Mouse (Mus musculus): ENCODE results near the gene Uts2r. TPM values are rescaled to one million over a fixed set of nuclear protein-coding genes. Genes with fewer than 3 reads are reported as not detected.

Gene Uts2r
- polyA plus RNA-seq, 1 experiment from 2014 or later: 0.12 TPM

- Histone ChIP-seq H3K27me3 (ENCODE audit: insufficient read depth, poor library complexity, severe bottlenecking) (no peaks in the 10 kb centered on the region), H3K9me3 (no peaks in the 10 kb centered on the region), H3K4me3 (no peak overlapping the region), H3K27ac (no peak overlapping the region), H3K4me1 (replicated peaks) (no peaks in the 10 kb centered on the region), H3K36me3 (no peaks in the 10 kb centered on the region)
- DNase-seq (ENCODE audit: low spot score): no peak
- WGBS: 67% methylated on average over 1 of the region's 1 CpGs
Observed at GRCm38 (mm10) chr11:121134600-121134999, 25.5 kb upstream of the Uts2r start.

- no peak overlapping the region for H3K27ac ChIP-seq
- no peaks in the 10 kb centered on the region for H3K9me3 ChIP-seq
- H3K4me1 ChIP-seq (replicated peaks): no peaks in the 10 kb centered on the region
- WGBS: 87% methylated on average over 5 of the region's 5 CpGs
- no peaks in the 10 kb centered on the region for H3K27me3 ChIP-seq (ENCODE audit: insufficient read depth, poor library complexity, severe bottlenecking)
- no peak for DNase-seq (ENCODE audit: low spot score)
- H3K36me3 ChIP-seq: no peaks in the 10 kb centered on the region
- no peak overlapping the region for H3K4me3 ChIP-seq
Observed at GRCm38 (mm10) chr11:121137682-121138081, 22.4 kb upstream of the Uts2r start.

GRCm38 (mm10) chr11:121138732-121139131, 21.3 kb upstream of the Uts2r start:
- Histone ChIP-seq H3K9me3 (no peaks in the 10 kb centered on the region), H3K4me1 (replicated peaks) (no peaks in the 10 kb centered on the region), H3K4me3 (no peak overlapping the region)

GRCm38 (mm10) chr11:121143325-121144015, 16.6 kb upstream of the Uts2r start:
- Histone ChIP-seq H3K27ac (no peak overlapping the region), H3K4me3 (no peak overlapping the region), H3K27me3 (ENCODE audit: insufficient read depth, poor library complexity, severe bottlenecking) (no peaks in the 10 kb centered on the region), H3K36me3 (no peaks in the 10 kb centered on the region), H3K4me1 (replicated peaks) (no peaks in the 10 kb centered on the region), H3K9me3 (no peaks in the 10 kb centered on the region)
- WGBS: 82% methylated on average over 9 of the region's 9 CpGs
- DNase-seq (ENCODE audit: low spot score): no peak

More at GRCm38 (mm10) chr11:121138732-121139131, 21.3 kb upstream of the Uts2r start:
- DNase-seq (ENCODE audit: low spot score): no peak
- H3K36me3 ChIP-seq: no peaks in the 10 kb centered on the region
- H3K27me3 ChIP-seq (ENCODE audit: insufficient read depth, poor library complexity, severe bottlenecking): no peaks in the 10 kb centered on the region
- 51% methylated on average over 6 of the region's 6 CpGs for WGBS
- no peak overlapping the region for H3K27ac ChIP-seq

- H3K9me3 ChIP-seq: no peaks in the 10 kb centered on the region
- DNase-seq (ENCODE audit: low spot score): no peak
- H3K27ac ChIP-seq: no peak within 1 kb of the TSS
- no peaks in the 10 kb centered on the region for H3K36me3 ChIP-seq
- WGBS: 90% methylated on average over 22 of the region's 22 CpGs
- no peaks in the 10 kb centered on the region for H3K4me1 ChIP-seq (replicated peaks)
- no peaks in the 10 kb centered on the region for H3K27me3 ChIP-seq (ENCODE audit: insufficient read depth, poor library complexity, severe bottlenecking)
- H3K4me3 ChIP-seq: no peak within 1 kb of the TSS
Observed at GRCm38 (mm10) chr11:121145865-121146264, 14.2 kb upstream of the Uts2r start, which contains the start of gene Tex19.1. TSS of gene Tex19.1 (plus strand) at chr11:121146143.

- no peaks in the 10 kb centered on the region for H3K9me3 ChIP-seq
- no peak overlapping the region for H3K27ac ChIP-seq
- WGBS: 76% methylated on average over 3 of the region's 3 CpGs
- H3K4me1 ChIP-seq (replicated peaks): no peaks in the 10 kb centered on the region
- no peaks in the 10 kb centered on the region; the same call in 1 of the 2 replicates for H3K27me3 ChIP-seq (ENCODE audit: insufficient read depth, poor library complexity, severe bottlenecking)
- no peak overlapping the region for H3K4me3 ChIP-seq
- DNase-seq (ENCODE audit: low spot score): no peak
- no peaks in the 10 kb centered on the region for H3K36me3 ChIP-seq
Observed at GRCm38 (mm10) chr11:121148193-121148592, 11.9 kb upstream of the Uts2r start.

GRCm38 (mm10) chr11:121154203-121154602, 5.9 kb upstream of the Uts2r start:
- peaks cover 27% of the 10 kb centered on the region for H3K4me1 ChIP-seq (replicated peaks)
- no peaks in the 10 kb centered on the region for H3K36me3 ChIP-seq
- no peak overlapping the region for H3K4me3 ChIP-seq
- no peaks in the 10 kb centered on the region for H3K9me3 ChIP-seq
- 19% methylated on average over 4 of the region's 4 CpGs for WGBS
- H3K27me3 ChIP-seq (ENCODE audit: insufficient read depth, poor library complexity, severe bottlenecking): peaks cover 41% of the 10 kb centered on the region
- H3K27ac ChIP-seq: 0 out of 2 replicates have a peak overlapping the region, but pooled peaks have one; percentile 35
- DNase-seq (ENCODE audit: low spot score): peak; percentile 27

- H3K4me1 ChIP-seq (replicated peaks): peaks cover 28% of the 10 kb centered on the region
- H3K27me3 ChIP-seq (ENCODE audit: insufficient read depth, poor library complexity, severe bottlenecking): peaks cover 46% of the 10 kb centered on the region
- WGBS: 1% methylated on average over 45 of the region's 45 CpGs
- H3K9me3 ChIP-seq: no peaks in the 10 kb centered on the region
- peak overlapping the region; percentile 53 for H3K27ac ChIP-seq
- H3K4me3 ChIP-seq: peak overlapping the region; percentile 52
- H3K36me3 ChIP-seq: no peaks in the 10 kb centered on the region
- DNase-seq (ENCODE audit: low spot score): peak; percentile 22
Observed at GRCm38 (mm10) chr11:121156411-121156891, 3.6 kb upstream of the Uts2r start.

GRCm38 (mm10) chr11:121160636-121161346, 720 bp downstream of the Uts2r start:
- no peak overlapping the region for H3K4me3 ChIP-seq
- H3K4me1 ChIP-seq (replicated peaks): peaks cover 17% of the 10 kb centered on the region
- no peaks in the 10 kb centered on the region for H3K9me3 ChIP-seq
- no peaks in the 10 kb centered on the region for H3K36me3 ChIP-seq
- H3K27me3 ChIP-seq (ENCODE audit: insufficient read depth, poor library complexity, severe bottlenecking): peaks cover 30% of the 10 kb centered on the region
- WGBS: 94% methylated on average over 26 of the region's 26 CpGs
- DNase-seq (ENCODE audit: low spot score): no peak
- no peak overlapping the region for H3K27ac ChIP-seq

- Histone ChIP-seq H3K36me3 (no peaks in the 10 kb centered on the region), H3K9me3 (no peaks in the 10 kb centered on the region), H3K4me1 (replicated peaks) (0 out of 2 replicates have a peak, but pooled peaks cover 7% of the 10 kb centered on the region), H3K27me3 (ENCODE audit: insufficient read depth, poor library complexity, severe bottlenecking) (0 out of 2 replicates have a peak, but pooled peaks cover 5% of the 10 kb centered on the region), H3K4me3 (no peak overlapping the region), H3K27ac (no peak overlapping the region)
- WGBS: 89% methylated on average over 4 of the region's 4 CpGs
- DNase-seq (ENCODE audit: low spot score): no peak
Observed at GRCm38 (mm10) chr11:121163751-121164150, 3.7 kb downstream of the Uts2r start.

GRCm38 (mm10) chr11:121173203-121173602, 13.1 kb downstream of the Uts2r start:
- no peak for DNase-seq (ENCODE audit: low spot score)
- H3K4me3 ChIP-seq: no peak overlapping the region
- no peaks in the 10 kb centered on the region for H3K9me3 ChIP-seq
- H3K27me3 ChIP-seq (ENCODE audit: insufficient read depth, poor library complexity, severe bottlenecking): no peaks in the 10 kb centered on the region
- no peaks in the 10 kb centered on the region for H3K36me3 ChIP-seq
- H3K4me1 ChIP-seq (replicated peaks): peaks cover 37% of the 10 kb centered on the region
- H3K27ac ChIP-seq: 0 out of 2 replicates have a peak overlapping the region, but pooled peaks have one; percentile 0
- WGBS: 89% methylated on average over 5 of the region's 5 CpGs

- no peak for DNase-seq (ENCODE audit: low spot score)
Observed at GRCm38 (mm10) chr11:121174234-121174633, 14.2 kb downstream of the Uts2r start.

More at GRCm38 (mm10) chr11:121174234-121174633, 14.2 kb downstream of the Uts2r start:
- H3K27me3 ChIP-seq (ENCODE audit: insufficient read depth, poor library complexity, severe bottlenecking): no peaks in the 10 kb centered on the region
- no peaks in the 10 kb centered on the region for H3K9me3 ChIP-seq
- H3K4me1 ChIP-seq (replicated peaks): peaks cover 37% of the 10 kb centered on the region
- H3K36me3 ChIP-seq: no peaks in the 10 kb centered on the region
- WGBS: 47% methylated on average over 3 of the region's 3 CpGs
- no peak overlapping the region for H3K4me3 ChIP-seq
- H3K27ac ChIP-seq: peak overlapping the region; percentile 70

All from hindbrain, embryonic 10.5 days (tissue).